16 mouse cellular contexts compared by ENCODE assay signal in the genomic region with DNA sequence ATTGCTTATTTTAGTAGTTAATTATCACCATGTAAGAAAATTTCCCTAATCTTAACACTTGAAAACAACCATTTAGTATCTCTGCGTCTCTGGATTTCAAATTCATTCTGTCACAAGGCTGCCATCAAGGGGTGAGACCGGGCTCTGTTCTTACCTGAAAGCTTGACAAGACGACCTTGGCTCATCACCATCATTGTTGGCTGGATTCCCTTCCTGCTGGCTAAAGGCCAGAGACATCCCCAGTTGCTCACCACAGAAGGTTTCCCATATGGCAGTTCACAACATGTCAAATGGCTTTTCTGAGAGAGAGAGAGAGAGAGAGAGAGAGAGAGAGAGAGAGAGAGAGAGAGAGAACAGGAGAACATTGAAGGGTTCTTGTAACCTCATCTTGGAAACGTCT. TPM values are rescaled to one million over a fixed set of nuclear protein-coding genes. Genes with fewer than 3 reads are reported as not detected.
DNase-seq lines count a peak whose midpoint lies in the region; ATAC-seq and TF ChIP-seq lines count a peak whose summit lies in the region.
"Had no signal": no experiment of that assay in that cellular context is flagged by ENCODE, and none has a peak within 500 bp of the region (broad histone marks: within the 10 kb centered on the region; RNA-seq: fewer than 3 reads in every experiment).

No protein-coding gene starts in this region.

- no peak overlapping the region for H3K9ac ChIP-seq in forebrain, embryonic 14.5 days (ENCODE audit: low read length)
- H3K9ac ChIP-seq in forebrain, embryonic 11.5 days (ENCODE audit: low read length): no peak overlapping the region
- H3K9ac ChIP-seq in midbrain, embryonic 11.5 days (ENCODE audit: low read length): no peak overlapping the region
- H3K9ac ChIP-seq in forebrain, postnatal 0 days: no peak overlapping the region
- H3K9ac ChIP-seq: hindbrain, embryonic 13.5 days; limb, embryonic 13.5 days; liver, embryonic 15.5 days had no signal

- ATAC-seq in forebrain, embryonic 14.5 days: peak; percentile 82
- no peak for ATAC-seq in forebrain, embryonic 11.5 days (replicated peaks; ENCODE audit: low FRiP score)
- ATAC-seq in midbrain, embryonic 11.5 days (ENCODE audit: low FRiP score): no peak
- no peak for ATAC-seq in forebrain, postnatal 0 days
- ATAC-seq in CD4-positive, CD25-positive, alpha-beta regulatory T cell, adult 4 months: no peak

- H3K27ac ChIP-seq in forebrain, embryonic 14.5 days (ENCODE audit: low read depth, low read length): no peak overlapping the region
- no peak overlapping the region for H3K27ac ChIP-seq in forebrain, embryonic 11.5 days (ENCODE audit: low read depth, low read length)
- no peak overlapping the region for H3K27ac ChIP-seq in midbrain, embryonic 11.5 days (ENCODE audit: low read depth, low read length)
- H3K27ac ChIP-seq in midbrain, embryonic 10.5 days (replicated peaks): no peak overlapping the region
- no peak overlapping the region for H3K27ac ChIP-seq in forebrain, postnatal 0 days (ENCODE audit: low read depth, low read length)
- H3K27ac ChIP-seq: heart, adult 2 months; hindbrain, embryonic 13.5 days; limb, embryonic 13.5 days; liver, embryonic 15.5 days had no signal

- no peak for TF ChIP-seq CTCF in forebrain, postnatal 0 days (IDR thresholded peaks at IDR 0.05; ENCODE audit: low read depth)

- H3K9me3 ChIP-seq in forebrain, embryonic 14.5 days (replicated peaks; ENCODE audit: control insufficient read depth, low read length): no peaks in the 10 kb centered on the region
- no peaks in the 10 kb centered on the region for H3K9me3 ChIP-seq in forebrain, embryonic 11.5 days (ENCODE audit: control insufficient read depth, low read length)
- H3K9me3 ChIP-seq in midbrain, embryonic 11.5 days (ENCODE audit: control insufficient read depth, low read length): no peaks in the 10 kb centered on the region
- H3K9me3 ChIP-seq in midbrain, embryonic 10.5 days (replicated peaks): no peaks in the 10 kb centered on the region
- H3K9me3 ChIP-seq in forebrain, postnatal 0 days (ENCODE audit: low read length): no peaks in the 10 kb centered on the region
- H3K9me3 ChIP-seq: hindbrain, embryonic 13.5 days; limb, embryonic 13.5 days; liver, embryonic 15.5 days had no signal

- no peaks in the 10 kb centered on the region for H3K4me1 ChIP-seq in forebrain, embryonic 14.5 days (ENCODE audit: control insufficient read depth, insufficient read depth, low read length)
- H3K4me1 ChIP-seq in forebrain, embryonic 11.5 days (replicated peaks; ENCODE audit: control insufficient read depth, insufficient read depth, low read length): no peaks in the 10 kb centered on the region
- no peaks in the 10 kb centered on the region for H3K4me1 ChIP-seq in midbrain, embryonic 11.5 days (ENCODE audit: control insufficient read depth, insufficient read depth, low read length)
- H3K4me1 ChIP-seq in midbrain, embryonic 10.5 days: no peaks in the 10 kb centered on the region
- no peaks in the 10 kb centered on the region for H3K4me1 ChIP-seq in forebrain, postnatal 0 days (ENCODE audit: insufficient read depth)
- H3K4me1 ChIP-seq: hindbrain, embryonic 13.5 days; limb, embryonic 13.5 days; liver, embryonic 15.5 days had no signal

- H3K27me3 ChIP-seq in forebrain, embryonic 14.5 days (replicated peaks; ENCODE audit: control insufficient read depth, insufficient read depth, low read length): no peaks in the 10 kb centered on the region
- H3K27me3 ChIP-seq in forebrain, embryonic 11.5 days (ENCODE audit: control insufficient read depth, insufficient read depth, low read length): no peaks in the 10 kb centered on the region
- no peaks in the 10 kb centered on the region for H3K27me3 ChIP-seq in midbrain, embryonic 11.5 days (ENCODE audit: control insufficient read depth, insufficient read depth, low read length)
- H3K27me3 ChIP-seq in midbrain, embryonic 10.5 days (ENCODE audit: low read depth, poor library complexity, severe bottlenecking): no peaks in the 10 kb centered on the region
- H3K27me3 ChIP-seq in forebrain, postnatal 0 days (ENCODE audit: insufficient read depth, low read length): no peaks in the 10 kb centered on the region
- H3K27me3 ChIP-seq: liver, embryonic 15.5 days had no signal

- H3K36me3 ChIP-seq in forebrain, embryonic 14.5 days (ENCODE audit: control insufficient read depth, insufficient read depth, low read length): no peaks in the 10 kb centered on the region
- no peaks in the 10 kb centered on the region for H3K36me3 ChIP-seq in forebrain, embryonic 11.5 days (ENCODE audit: control insufficient read depth, insufficient read depth, low read length)
- H3K36me3 ChIP-seq in midbrain, embryonic 11.5 days (ENCODE audit: control insufficient read depth, insufficient read depth, low read length): no peaks in the 10 kb centered on the region
- no peaks in the 10 kb centered on the region for H3K36me3 ChIP-seq in midbrain, embryonic 10.5 days
- no peaks in the 10 kb centered on the region for H3K36me3 ChIP-seq in forebrain, postnatal 0 days (ENCODE audit: insufficient read depth)
- H3K36me3 ChIP-seq: hindbrain, embryonic 13.5 days; limb, embryonic 13.5 days; liver, embryonic 15.5 days had no signal

- no peak overlapping the region for H3K4me2 ChIP-seq in forebrain, embryonic 14.5 days (ENCODE audit: low read length)
- no peak overlapping the region for H3K4me2 ChIP-seq in forebrain, embryonic 11.5 days (ENCODE audit: low read depth, low read length, severe bottlenecking)
- H3K4me2 ChIP-seq in midbrain, embryonic 11.5 days: no peak overlapping the region
- H3K4me2 ChIP-seq in forebrain, postnatal 0 days (ENCODE audit: low read depth): no peak overlapping the region
- H3K4me2 ChIP-seq: hindbrain, embryonic 13.5 days; limb, embryonic 13.5 days; liver, embryonic 15.5 days had no signal

- WGBS in forebrain, embryonic 14.5 days: 40% methylated on average over 4 of the region's 4 CpGs
- 77% methylated on average over 4 of the region's 4 CpGs for WGBS in forebrain, embryonic 11.5 days
- WGBS in midbrain, embryonic 11.5 days: 70% methylated on average over 4 of the region's 4 CpGs
- WGBS in midbrain, embryonic 10.5 days: 65% methylated on average over 4 of the region's 4 CpGs
- WGBS in forebrain, postnatal 0 days: 36% methylated on average over 4 of the region's 4 CpGs

- peak; percentile 82 for DNase-seq in forebrain, embryonic 14.5 days (ENCODE audit: low spot score)
- DNase-seq in forebrain, embryonic 11.5 days (ENCODE audit: low spot score): no peak
- DNase-seq in midbrain, embryonic 11.5 days (ENCODE audit: low spot score, missing footprints): peak; percentile 14
- no peak for DNase-seq in midbrain, embryonic 10.5 days (ENCODE audit: low spot score)
- peak; percentile 99 for DNase-seq in cerebellum, adult 8-10 months
- DNase-seq in forebrain, postnatal 0 days: peak; percentile 49
- no peak for DNase-seq in c-Kit-positive CD71-positive TER-119-positive erythroid progenitor cells, embryonic 14.5 days (ENCODE audit: low spot score)
- DNase-seq: adrenal gland, adult 8-10 months; heart, adult 2 months; kidney, adult 11 months; lung, postnatal 14 days; right cerebral cortex, postnatal 14 days had no signal

- no peak overlapping the region for H3K4me3 ChIP-seq in forebrain, embryonic 14.5 days (ENCODE audit: low read depth, low read length)
- H3K4me3 ChIP-seq in forebrain, embryonic 11.5 days (ENCODE audit: low read depth, low read length): no peak overlapping the region
- H3K4me3 ChIP-seq in midbrain, embryonic 11.5 days (ENCODE audit: low read depth, low read length): no peak overlapping the region
- no peak overlapping the region for H3K4me3 ChIP-seq in midbrain, embryonic 10.5 days
- no peak overlapping the region for H3K4me3 ChIP-seq in forebrain, postnatal 0 days (ENCODE audit: low read depth, low read length)
- H3K4me3 ChIP-seq: heart, adult 2 months; hindbrain, embryonic 13.5 days; limb, embryonic 13.5 days; liver, embryonic 15.5 days had no signal

RNA-seq across cellular contexts. Expression of a gene that starts 11.9 kb away (rescaled TPM):
- 0.72 and 0.95 TPM in 2 replicates for polyA plus RNA-seq in forebrain, embryonic 14.5 days (2014; fragmentation: Nextera tagmentation; extraction: Ambion mirVana)
- polyA plus RNA-seq in forebrain, embryonic 11.5 days (2014; fragmentation: Nextera tagmentation; extraction: Ambion mirVana): 0.49 and 0.80 TPM in 2 replicates
- polyA plus RNA-seq in midbrain, embryonic 11.5 days (2014; fragmentation: Nextera tagmentation; extraction: Ambion mirVana): 0.51 and 1.0 TPM in 2 replicates
- polyA plus RNA-seq in midbrain, embryonic 10.5 days (2016; fragmentation: Nextera tagmentation; extraction: Ambion mirVana): 0.32 and 0.34 TPM in 2 replicates
- total RNA-seq in forebrain, postnatal 0 days (2014; rRNA removed): 4.8 and 5.8 TPM in 2 replicates
- polyA plus RNA-seq in forebrain, postnatal 0 days (2015; fragmentation: Nextera tagmentation; extraction: Ambion mirVana): 0.77 and 1.3 TPM in 2 replicates
- polyA plus RNA-seq in CD4-positive, CD25-positive, alpha-beta regulatory T cell, adult 4 months (2017; shearing (Covaris generic)): 10 to 100 TPM; 13.6 to 14.5 TPM

RNA-seq across cellular contexts. Expression of a gene that starts 14.9 kb away (rescaled TPM):
- polyA plus RNA-seq in forebrain, embryonic 14.5 days (2014; fragmentation: Nextera tagmentation; extraction: Ambion mirVana): 29.8 and 31.8 TPM in 2 replicates
- 27.2 and 28.0 TPM in 2 replicates for polyA plus RNA-seq in forebrain, embryonic 11.5 days (2014; fragmentation: Nextera tagmentation; extraction: Ambion mirVana)
- 33.4 and 33.6 TPM in 2 replicates for polyA plus RNA-seq in midbrain, embryonic 11.5 days (2014; fragmentation: Nextera tagmentation; extraction: Ambion mirVana)
- polyA plus RNA-seq in midbrain, embryonic 10.5 days (2016; fragmentation: Nextera tagmentation; extraction: Ambion mirVana): 31.2 and 33.1 TPM in 2 replicates
- total RNA-seq in forebrain, postnatal 0 days (2014; rRNA removed): 26.5 and 38.2 TPM in 2 replicates
- polyA plus RNA-seq in forebrain, postnatal 0 days (2015; fragmentation: Nextera tagmentation; extraction: Ambion mirVana): 31.2 and 33.8 TPM in 2 replicates
- 1 to 10 TPM; 3.0 to 5.1 TPM for polyA plus RNA-seq in CD4-positive, CD25-positive, alpha-beta regulatory T cell, adult 4 months (2017; shearing (Covaris generic))

Comparison
In these comparisons a context has a peak if more than half of its experiments do, and no peak if none do; other contexts are left out.
1. DNase-seq: peak in forebrain, embryonic 14.5 days (single experiment), midbrain, embryonic 11.5 days (single experiment), cerebellum, adult 8-10 months (single experiment) and forebrain, postnatal 0 days (single experiment); none in forebrain, embryonic 11.5 days (single experiment), midbrain, embryonic 10.5 days (single experiment) and c-Kit-positive CD71-positive TER-119-positive erythroid progenitor cells, embryonic 14.5 days (single experiment).